Mouse (Mus musculus) heart, adult 2 months (tissue): ENCODE measurements at regions not wholly inside any gene's neighbourhood (a gene's known extent, or its start where the extent isn't known, plus 50 kb on each side); places are given as distances from the start of the nearest gene placed in this dataset.

ENCODE experiments used
- EP300 ChIP-seq: fragments of 200-500 bp; IDR thresholded peaks from 2 replicates; pipeline ENCODE4 v1.6.1; 2011; ENCODE audit warnings: low read depth, low read length, control low read depth; ENCODE audit not compliant: insufficient read depth
- POLR2A ChIP-seq: fragments of 200-500 bp; IDR thresholded peaks from 2 replicates; pipeline ENCODE4 v1.6.1; 2011; ENCODE audit warnings: mild to moderate bottlenecking, low read depth, low read length, control low read depth; ENCODE audit not compliant: insufficient read depth

DNA sequence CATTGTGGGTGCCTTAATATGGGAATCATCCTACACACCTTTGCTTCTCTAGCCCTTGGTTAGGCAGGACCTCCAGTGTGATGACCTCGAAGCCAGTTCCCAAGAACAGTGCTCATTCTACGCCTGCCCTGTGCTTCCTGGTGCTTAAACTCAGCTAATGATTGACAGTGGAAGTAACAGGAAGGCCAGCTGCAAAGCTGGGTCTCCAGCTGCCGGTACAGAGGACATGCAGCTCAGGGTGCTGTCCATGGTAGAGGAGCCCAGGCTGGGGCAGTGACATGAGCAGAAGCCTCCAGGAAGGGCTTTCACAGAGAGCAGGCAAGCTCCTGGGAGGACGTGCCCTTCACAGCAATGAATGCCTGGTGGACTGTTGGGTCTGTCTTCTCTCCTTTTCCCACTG lies 293.6 kb downstream of the 3100002H09Rik start:
- TF ChIP-seq POLR2A, result no peak
- no peak for TF ChIP-seq EP300
